Mouse (Mus musculus): ENCODE data around the gene Mgat5. TPM values are rescaled to one million over a fixed set of nuclear protein-coding genes. Genes with fewer than 3 reads are reported as not detected.
A peak's percentile ranks its signal among the peaks of the same experiment; 100 is the strongest.

Mgat5 gene
- total and polyA plus RNA-seq, 2 experiments from 2014 or later = 2.1 to 11.2 TPM

DNA sequence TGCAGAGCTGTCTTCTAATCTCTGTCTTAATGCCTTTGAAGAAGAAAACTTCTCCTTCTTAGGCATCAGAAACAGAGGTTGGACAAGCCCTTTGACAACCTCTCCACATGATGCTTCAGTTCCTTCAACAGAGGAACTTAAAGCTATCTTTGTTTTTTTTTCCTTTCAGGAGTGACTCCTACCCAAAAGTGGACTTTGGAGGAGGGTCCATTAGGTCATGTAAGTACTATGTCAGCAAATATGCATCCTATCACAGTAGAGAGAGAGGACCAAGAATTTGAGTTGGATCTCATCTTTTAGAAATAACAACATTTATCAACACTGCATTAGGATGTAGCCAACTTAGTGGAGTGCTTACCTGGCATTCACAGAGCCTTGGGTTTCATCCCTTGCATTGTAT, 44.8 kb downstream of the Mgat5 start:
- peaks cover 26% of the 10 kb centered on the region for H3K4me1 ChIP-seq (ENCODE audit: control insufficient read depth, insufficient read depth)
- ATAC-seq (ENCODE audit: insufficient read depth, low read depth) (no peak), DNase-seq (ENCODE audit: low spot score) (no peak)
- H3K9ac ChIP-seq (replicated peaks; ENCODE audit: low read depth, low read length) = no peak overlapping the region
- H3K4me2 ChIP-seq (ENCODE audit: low read depth, low read length) = no peak overlapping the region
- TF ChIP-seq CTCF (IDR thresholded peaks at IDR 0.05; ENCODE audit: low read depth) (no peak), EP300 (IDR thresholded peaks at IDR 0.05; ENCODE audit: low read depth) (no peak)
- H3K27me3 ChIP-seq (ENCODE audit: control insufficient read depth, insufficient read depth, low read length) = no peaks in the 10 kb centered on the region
- H3K27ac ChIP-seq (ENCODE audit: low read depth) = no peak overlapping the region
- no peaks in the 10 kb centered on the region for H3K9me3 ChIP-seq (replicated peaks; ENCODE audit: control insufficient read depth, low read length)
- no peaks in the 10 kb centered on the region for H3K36me3 ChIP-seq (replicated peaks; ENCODE audit: control insufficient read depth, insufficient read depth, low read length)
- H3K4me3 ChIP-seq (ENCODE audit: low read depth, low read length) = no peak overlapping the region

DNA sequence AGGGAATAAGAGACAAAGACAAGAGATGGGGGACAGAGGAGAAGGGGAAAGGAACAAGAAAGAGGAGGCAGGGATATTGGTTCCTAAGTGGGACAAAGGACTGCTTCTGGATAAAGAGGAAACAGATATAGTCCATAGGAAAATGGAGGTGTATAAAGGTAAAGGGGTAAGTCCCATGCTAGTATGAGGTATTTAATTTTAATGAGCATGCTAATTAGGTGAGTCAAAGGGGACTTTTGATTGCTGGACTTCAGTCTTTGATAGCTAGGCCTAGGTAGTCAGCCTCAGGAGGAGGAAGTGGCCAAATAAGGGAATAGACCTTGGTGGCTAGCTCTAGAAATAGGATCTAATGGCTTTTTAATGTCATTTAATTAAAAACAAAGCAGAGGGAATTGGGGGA, 45.5 kb downstream of the Mgat5 start:
- H3K9me3 ChIP-seq (replicated peaks; ENCODE audit: control insufficient read depth, low read length) = no peaks in the 10 kb centered on the region
- H3K4me2 ChIP-seq (ENCODE audit: low read depth, low read length) = no peak overlapping the region
- H3K4me1 ChIP-seq (ENCODE audit: control insufficient read depth, insufficient read depth) = peaks cover 21% of the 10 kb centered on the region
- H3K9ac ChIP-seq (replicated peaks; ENCODE audit: low read depth, low read length) = no peak overlapping the region
- no peak overlapping the region for H3K27ac ChIP-seq (ENCODE audit: low read depth)
- no peak for ATAC-seq (ENCODE audit: insufficient read depth, low read depth)
- no peak overlapping the region for H3K4me3 ChIP-seq (ENCODE audit: low read depth, low read length)
- no peaks in the 10 kb centered on the region for H3K27me3 ChIP-seq (ENCODE audit: control insufficient read depth, insufficient read depth, low read length)
- TF ChIP-seq CTCF (IDR thresholded peaks at IDR 0.05; ENCODE audit: low read depth) (no peak), EP300 (IDR thresholded peaks at IDR 0.05; ENCODE audit: low read depth) (no peak)
- no peaks in the 10 kb centered on the region for H3K36me3 ChIP-seq (replicated peaks; ENCODE audit: control insufficient read depth, insufficient read depth, low read length)
- no peak for DNase-seq (ENCODE audit: low spot score)

DNA sequence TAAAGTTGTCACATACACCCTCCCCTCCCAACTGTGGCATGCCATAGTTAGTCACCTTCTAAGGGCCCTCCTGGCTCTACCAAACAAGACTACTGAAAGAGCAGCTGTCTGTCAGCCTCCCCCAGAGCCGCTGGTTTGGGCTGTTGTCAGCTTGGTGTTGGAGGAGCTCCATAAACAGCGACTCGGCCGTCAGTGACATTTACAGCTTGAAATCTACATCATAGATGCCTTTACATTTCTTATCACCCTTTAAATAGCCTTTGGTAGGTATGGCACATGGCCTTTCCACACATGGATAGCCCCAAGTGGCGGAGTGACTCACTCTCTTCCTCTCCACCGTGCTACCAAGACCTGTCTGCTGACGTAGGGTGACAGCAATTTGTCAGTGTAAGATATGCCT, 46.9 kb downstream of the Mgat5 start:
- Histone ChIP-seq H3K4me1 (ENCODE audit: control insufficient read depth, insufficient read depth) (peaks cover 8% of the 10 kb centered on the region), H3K36me3 (replicated peaks; ENCODE audit: control insufficient read depth, insufficient read depth, low read length) (no peaks in the 10 kb centered on the region), H3K4me3 (ENCODE audit: low read depth, low read length) (no peak overlapping the region), H3K27ac (ENCODE audit: low read depth) (peak overlapping the region; percentile 16), H3K9ac (replicated peaks; ENCODE audit: low read depth, low read length) (no peak overlapping the region), H3K9me3 (replicated peaks; ENCODE audit: control insufficient read depth, low read length) (no peaks in the 10 kb centered on the region), H3K4me2 (ENCODE audit: low read depth, low read length) (no peak overlapping the region), H3K27me3 (ENCODE audit: control insufficient read depth, insufficient read depth, low read length) (no peaks in the 10 kb centered on the region)
- ATAC-seq (ENCODE audit: insufficient read depth, low read depth) = no peak
- no peak for DNase-seq (ENCODE audit: low spot score)
- WGBS = 39% methylated on average over 7 of the region's 7 CpGs
- TF ChIP-seq CTCF (IDR thresholded peaks at IDR 0.05; ENCODE audit: low read depth) (no peak), EP300 (IDR thresholded peaks at IDR 0.05; ENCODE audit: low read depth) (no peak)

DNA sequence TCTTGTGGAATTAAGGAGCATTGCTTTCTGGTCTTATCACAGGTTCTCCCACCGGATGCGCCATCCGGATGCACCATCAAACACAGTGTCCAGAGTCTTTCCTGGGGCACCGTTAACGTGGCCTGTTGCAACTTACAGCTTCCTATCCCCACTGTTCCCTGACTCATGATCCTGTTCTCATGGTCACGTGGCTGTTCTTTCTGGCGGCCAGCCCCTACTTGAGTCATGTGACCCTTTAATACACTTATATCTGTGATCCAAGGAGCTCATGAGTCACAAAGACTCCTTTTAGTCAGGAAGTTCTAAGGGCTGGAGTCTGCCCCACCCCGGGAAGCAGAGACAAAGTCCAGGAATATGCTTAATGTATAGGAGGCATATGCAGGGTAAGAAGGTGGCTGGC, 52.2 kb downstream of the Mgat5 start:
- Histone ChIP-seq H3K4me1 (ENCODE audit: control insufficient read depth, insufficient read depth) (peaks cover 9% of the 10 kb centered on the region; the same call in 1 of the 2 replicates), H3K9ac (replicated peaks; ENCODE audit: low read depth, low read length) (no peak overlapping the region), H3K36me3 (replicated peaks; ENCODE audit: control insufficient read depth, insufficient read depth, low read length) (no peaks in the 10 kb centered on the region), H3K4me3 (ENCODE audit: low read depth, low read length) (no peak overlapping the region), H3K9me3 (replicated peaks; ENCODE audit: control insufficient read depth, low read length) (no peaks in the 10 kb centered on the region), H3K27ac (ENCODE audit: low read depth) (no peak overlapping the region), H3K4me2 (ENCODE audit: low read depth, low read length) (no peak overlapping the region), H3K27me3 (ENCODE audit: control insufficient read depth, insufficient read depth, low read length) (no peaks in the 10 kb centered on the region)
- ATAC-seq (ENCODE audit: insufficient read depth, low read depth) (peak; percentile 71), DNase-seq (ENCODE audit: low spot score) (no peak)
- TF ChIP-seq EP300 (IDR thresholded peaks at IDR 0.05; ENCODE audit: low read depth) (no peak), CTCF (IDR thresholded peaks at IDR 0.05; ENCODE audit: low read depth) (no peak)
- 70% methylated on average over 8 of the region's 8 CpGs for WGBS

DNA sequence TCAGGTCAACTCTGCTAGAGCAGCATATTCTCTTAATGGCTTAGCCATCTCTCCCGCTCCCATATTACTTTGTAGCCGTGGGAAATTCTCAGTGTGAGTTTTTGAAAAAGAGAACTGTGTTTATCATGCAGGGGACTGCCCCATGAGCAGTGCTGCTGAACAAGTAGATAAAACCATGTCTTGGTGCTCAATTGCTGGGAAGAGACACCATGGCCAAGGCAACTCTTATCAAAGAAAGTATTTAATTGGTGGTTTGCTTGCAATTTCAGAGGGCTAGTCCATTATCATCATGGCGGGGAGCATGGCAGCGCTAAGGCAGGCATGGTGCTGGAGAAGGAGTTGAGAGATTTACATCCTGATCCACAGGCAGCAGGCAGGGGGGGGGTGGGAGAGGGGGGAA, 54.9 kb downstream of the Mgat5 start:
- Histone ChIP-seq H3K27ac (ENCODE audit: low read depth) (no peak overlapping the region), H3K9me3 (replicated peaks; ENCODE audit: control insufficient read depth, low read length) (no peaks in the 10 kb centered on the region), H3K27me3 (ENCODE audit: control insufficient read depth, insufficient read depth, low read length) (no peaks in the 10 kb centered on the region), H3K4me2 (ENCODE audit: low read depth, low read length) (no peak overlapping the region), H3K36me3 (replicated peaks; ENCODE audit: control insufficient read depth, insufficient read depth, low read length) (no peaks in the 10 kb centered on the region), H3K9ac (replicated peaks; ENCODE audit: low read depth, low read length) (no peak overlapping the region), H3K4me1 (ENCODE audit: control insufficient read depth, insufficient read depth) (peaks cover 15% of the 10 kb centered on the region; the same call in 1 of the 2 replicates), H3K4me3 (ENCODE audit: low read depth, low read length) (no peak overlapping the region)
- TF ChIP-seq CTCF (IDR thresholded peaks at IDR 0.05; ENCODE audit: low read depth) = no peak
- no peak for TF ChIP-seq EP300 (IDR thresholded peaks at IDR 0.05; ENCODE audit: low read depth)
- 85% methylated on average over 4 of the region's 4 CpGs for WGBS
- no peak for ATAC-seq (ENCODE audit: insufficient read depth, low read depth)
- DNase-seq (ENCODE audit: low spot score) = no peak

DNA sequence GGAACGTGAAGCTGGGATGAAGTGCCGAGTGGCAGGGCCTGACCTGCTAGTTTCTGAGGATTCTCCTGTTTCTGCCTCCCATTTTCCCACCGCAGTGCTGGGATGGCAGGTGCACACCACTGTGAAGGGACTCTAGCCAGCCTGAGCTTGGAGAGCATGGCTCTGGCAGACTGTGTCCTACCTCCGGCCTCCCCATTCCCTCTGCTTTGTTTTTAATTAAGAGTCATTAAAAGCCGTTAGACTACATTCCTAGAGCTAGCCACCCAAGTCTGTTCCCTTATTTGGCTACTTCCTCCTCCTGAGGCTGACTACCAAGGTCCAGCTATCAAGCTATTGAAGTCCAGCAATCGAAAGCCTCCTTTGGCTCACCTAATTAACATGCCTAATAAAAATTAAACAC, 56.2 kb downstream of the Mgat5 start:
- no peaks in the 10 kb centered on the region for H3K27me3 ChIP-seq (ENCODE audit: control insufficient read depth, insufficient read depth, low read length)
- no peak overlapping the region for H3K9ac ChIP-seq (replicated peaks; ENCODE audit: low read depth, low read length)
- H3K4me1 ChIP-seq (ENCODE audit: control insufficient read depth, insufficient read depth) = peaks cover 15% of the 10 kb centered on the region; the same call in 1 of the 2 replicates
- no peak for ATAC-seq (ENCODE audit: insufficient read depth, low read depth)
- no peak overlapping the region for H3K4me2 ChIP-seq (ENCODE audit: low read depth, low read length)
- no peak for DNase-seq (ENCODE audit: low spot score)
- no peak overlapping the region for H3K4me3 ChIP-seq (ENCODE audit: low read depth, low read length)
- no peaks in the 10 kb centered on the region for H3K9me3 ChIP-seq (replicated peaks; ENCODE audit: control insufficient read depth, low read length)
- WGBS = 63% methylated on average over 6 of the region's 6 CpGs
- H3K36me3 ChIP-seq (replicated peaks; ENCODE audit: control insufficient read depth, insufficient read depth, low read length) = no peaks in the 10 kb centered on the region
- H3K27ac ChIP-seq (ENCODE audit: low read depth) = no peak overlapping the region
- no peak for TF ChIP-seq CTCF (IDR thresholded peaks at IDR 0.05; ENCODE audit: low read depth)
- TF ChIP-seq EP300 (IDR thresholded peaks at IDR 0.05; ENCODE audit: low read depth) = no peak

Data from heart, postnatal 0 days (tissue).